Mouse (Mus musculus): ENCODE results near the gene Art4. TPM values are rescaled to one million over a fixed set of nuclear protein-coding genes. Genes with fewer than 3 reads are reported as not detected.

Art4 gene
- polyA plus RNA-seq, 1 experiment = 12.8 TPM

- Histone ChIP-seq H3K36me3 (ENCODE audit: control insufficient read depth, insufficient read depth, low read length) (no peaks in the 10 kb centered on the region), H3K27ac (ENCODE audit: control insufficient read depth, insufficient read depth, low read length) (no peak overlapping the region), H3K27me3 (ENCODE audit: control insufficient read depth, insufficient read depth, low read length) (no peaks in the 10 kb centered on the region), H3K4me3 (ENCODE audit: control insufficient read depth, insufficient read depth, low read length) (no peak overlapping the region), H3K4me1 (replicated peaks; ENCODE audit: control insufficient read depth, insufficient read depth, low read length) (peaks cover 26% of the 10 kb centered on the region)
- no peak for DNase-seq
- WGBS = 80% methylated on average over 5 of the region's 5 CpGs
- TF ChIP-seq POLR2A (IDR thresholded peaks at IDR 0.05; ENCODE audit: control insufficient read depth, extremely low read depth, insufficient read depth, low read length, poor library complexity) (no peak), CTCF (IDR thresholded peaks at IDR 0.05; ENCODE audit: borderline replicate concordance, control insufficient read depth, extremely low read depth, insufficient read depth, low read length, poor library complexity) (no peak)
Observed at GRCm38 (mm10) chr6:136848971-136849370, 8.6 kb downstream of the Art4 start.

GRCm38 (mm10) chr6:136848399-136848798 lies 9.1 kb downstream of the Art4 start:
- peaks cover 24% of the 10 kb centered on the region for H3K4me1 ChIP-seq (replicated peaks; ENCODE audit: control insufficient read depth, insufficient read depth, low read length)
- no peak overlapping the region for H3K27ac ChIP-seq (ENCODE audit: control insufficient read depth, insufficient read depth, low read length)
- DNase-seq = no peak
- no peak overlapping the region for H3K4me3 ChIP-seq (ENCODE audit: control insufficient read depth, insufficient read depth, low read length)
- WGBS = 96% methylated on average over 8 of the region's 8 CpGs
- no peaks in the 10 kb centered on the region for H3K27me3 ChIP-seq (ENCODE audit: control insufficient read depth, insufficient read depth, low read length)
- no peak for TF ChIP-seq CTCF (IDR thresholded peaks at IDR 0.05; ENCODE audit: borderline replicate concordance, control insufficient read depth, extremely low read depth, insufficient read depth, low read length, poor library complexity)
- no peak for TF ChIP-seq POLR2A (IDR thresholded peaks at IDR 0.05; ENCODE audit: control insufficient read depth, extremely low read depth, insufficient read depth, low read length, poor library complexity)
- no peaks in the 10 kb centered on the region for H3K36me3 ChIP-seq (ENCODE audit: control insufficient read depth, insufficient read depth, low read length)

GRCm38 (mm10) chr6:136847790-136848189 lies 9.7 kb downstream of the Art4 start:
- no peaks in the 10 kb centered on the region for H3K36me3 ChIP-seq (ENCODE audit: control insufficient read depth, insufficient read depth, low read length)
- H3K4me1 ChIP-seq (replicated peaks; ENCODE audit: control insufficient read depth, insufficient read depth, low read length) = peaks cover 22% of the 10 kb centered on the region
- peak; percentile 84; the same call in 1 of the 2 replicates for TF ChIP-seq CTCF (IDR thresholded peaks at IDR 0.05; ENCODE audit: borderline replicate concordance, control insufficient read depth, extremely low read depth, insufficient read depth, low read length, poor library complexity)
- TF ChIP-seq POLR2A (IDR thresholded peaks at IDR 0.05; ENCODE audit: control insufficient read depth, extremely low read depth, insufficient read depth, low read length, poor library complexity) = no peak
- H3K4me3 ChIP-seq (ENCODE audit: control insufficient read depth, insufficient read depth, low read length) = no peak overlapping the region
- 39% methylated on average over 2 of the region's 2 CpGs for WGBS
- no peak overlapping the region for H3K27ac ChIP-seq (ENCODE audit: control insufficient read depth, insufficient read depth, low read length)
- peak; percentile 63 for DNase-seq
- H3K27me3 ChIP-seq (ENCODE audit: control insufficient read depth, insufficient read depth, low read length) = no peaks in the 10 kb centered on the region

GRCm38 (mm10) chr6:136847267-136847666 lies 10.3 kb downstream of the Art4 start:
- no peak for DNase-seq
- Histone ChIP-seq H3K36me3 (ENCODE audit: control insufficient read depth, insufficient read depth, low read length) (no peaks in the 10 kb centered on the region), H3K4me1 (replicated peaks; ENCODE audit: control insufficient read depth, insufficient read depth, low read length) (peaks cover 17% of the 10 kb centered on the region), H3K4me3 (ENCODE audit: control insufficient read depth, insufficient read depth, low read length) (no peak overlapping the region), H3K27me3 (ENCODE audit: control insufficient read depth, insufficient read depth, low read length) (no peaks in the 10 kb centered on the region), H3K27ac (ENCODE audit: control insufficient read depth, insufficient read depth, low read length) (no peak overlapping the region)
- 98% methylated on average over 3 of the region's 3 CpGs for WGBS
- TF ChIP-seq CTCF (IDR thresholded peaks at IDR 0.05; ENCODE audit: borderline replicate concordance, control insufficient read depth, extremely low read depth, insufficient read depth, low read length, poor library complexity) (no peak), POLR2A (IDR thresholded peaks at IDR 0.05; ENCODE audit: control insufficient read depth, extremely low read depth, insufficient read depth, low read length, poor library complexity) (no peak)

GRCm38 (mm10) chr6:136845706-136846480 lies 11.6 kb downstream of the Art4 start:
- no peaks in the 10 kb centered on the region for H3K36me3 ChIP-seq (ENCODE audit: control insufficient read depth, insufficient read depth, low read length)
- no peak for DNase-seq
- H3K4me3 ChIP-seq (ENCODE audit: control insufficient read depth, insufficient read depth, low read length) = no peak overlapping the region
- 93% methylated on average over 5 of the region's 5 CpGs for WGBS
- TF ChIP-seq CTCF (IDR thresholded peaks at IDR 0.05; ENCODE audit: borderline replicate concordance, control insufficient read depth, extremely low read depth, insufficient read depth, low read length, poor library complexity) (no peak), POLR2A (IDR thresholded peaks at IDR 0.05; ENCODE audit: control insufficient read depth, extremely low read depth, insufficient read depth, low read length, poor library complexity) (no peak)
- H3K4me1 ChIP-seq (replicated peaks; ENCODE audit: control insufficient read depth, insufficient read depth, low read length) = peaks cover 11% of the 10 kb centered on the region
- H3K27ac ChIP-seq (ENCODE audit: control insufficient read depth, insufficient read depth, low read length) = no peak overlapping the region
- H3K27me3 ChIP-seq (ENCODE audit: control insufficient read depth, insufficient read depth, low read length) = no peaks in the 10 kb centered on the region

- WGBS = 96% methylated on average over 2 of the region's 2 CpGs
- H3K27ac ChIP-seq (ENCODE audit: control insufficient read depth, insufficient read depth, low read length) = no peak overlapping the region
- TF ChIP-seq CTCF (IDR thresholded peaks at IDR 0.05; ENCODE audit: borderline replicate concordance, control insufficient read depth, extremely low read depth, insufficient read depth, low read length, poor library complexity) = no peak
- no peak for TF ChIP-seq POLR2A (IDR thresholded peaks at IDR 0.05; ENCODE audit: control insufficient read depth, extremely low read depth, insufficient read depth, low read length, poor library complexity)
Observed at GRCm38 (mm10) chr6:136844903-136845302, 12.6 kb downstream of the Art4 start.

More at GRCm38 (mm10) chr6:136844903-136845302, 12.6 kb downstream of the Art4 start:
- Histone ChIP-seq H3K4me3 (ENCODE audit: control insufficient read depth, insufficient read depth, low read length) (no peak overlapping the region), H3K36me3 (ENCODE audit: control insufficient read depth, insufficient read depth, low read length) (no peaks in the 10 kb centered on the region), H3K4me1 (replicated peaks; ENCODE audit: control insufficient read depth, insufficient read depth, low read length) (peaks cover 5% of the 10 kb centered on the region), H3K27me3 (ENCODE audit: control insufficient read depth, insufficient read depth, low read length) (no peaks in the 10 kb centered on the region)
- no peak for DNase-seq

All from thymus, adult 2 months (tissue).